Mouse (Mus musculus) embryonic facial prominence, embryonic 14.5 days (tissue): ENCODE results near the gene Srp9. TPM values are rescaled to one million over a fixed set of nuclear protein-coding genes. Genes with fewer than 3 reads are reported as not detected.

Experiments used
- ATAC-seq: fragments of 200-750 bp; cut with Nextera tagmentation; 2 replicates; pipeline ENCODE4 v1.8.0; 2017; ENCODE audit warnings: low read depth, moderate number of reproducible peaks, moderate TSS enrichment
- DNase-seq: peaks from one replicate; pipeline ENCODE4 v3.0.0-alpha.2; 2015; ENCODE audit warnings: low spot score
- H3K27ac ChIP-seq: fragments of 300-500 bp; sonication (generic); replicated peaks from 2 replicates; pipeline ENCODE4 v1.5.1; 2014; ENCODE audit warnings: low read depth, mild to moderate bottlenecking, low read length, moderate library complexity
- H3K27me3 ChIP-seq: fragments of 300-500 bp; sonication (generic); replicated peaks from 2 replicates; pipeline ENCODE4 v1.6.1; 2014; ENCODE audit warnings: low read length; ENCODE audit not compliant: control insufficient read depth, insufficient read depth
- H3K36me3 ChIP-seq: fragments of 300-500 bp; sonication (generic); 2 replicates; pipeline ENCODE4 v1.6.1; 2014; ENCODE audit warnings: low read length, mixed read lengths; ENCODE audit not compliant: control insufficient read depth, insufficient read depth
- H3K4me1 ChIP-seq: fragments of 300-500 bp; sonication (generic); 2 replicates; pipeline ENCODE4 v1.6.1; 2014; ENCODE audit warnings: antibody characterized with exemption, low read length; ENCODE audit not compliant: control insufficient read depth, insufficient read depth
- H3K4me2 ChIP-seq: fragments of 300-500 bp; sonication (generic); 2 replicates; pipeline ENCODE4 v1.6.1; 2014; ENCODE audit warnings: low read depth, mild to moderate bottlenecking, low read length, moderate library complexity, mixed read lengths
- H3K4me3 ChIP-seq: fragments of 300-500 bp; sonication (generic); 2 replicates; pipeline ENCODE4 v1.5.1; 2014; ENCODE audit warnings: low read depth, mild to moderate bottlenecking, low read length
- H3K9ac ChIP-seq: fragments of 300-500 bp; sonication (generic); 2 replicates; pipeline ENCODE4 v1.6.1; 2014; ENCODE audit warnings: low read depth, mild to moderate bottlenecking, low read length, moderate library complexity, mixed read lengths
- H3K9me3 ChIP-seq: fragments of 300-500 bp; sonication (generic); 2 replicates; pipeline ENCODE4 v1.6.1; 2016; ENCODE audit warnings: low read length; ENCODE audit not compliant: control insufficient read depth
- WGBS: fragments of 180-500 bp; shearing (Covaris S2); extraction: QIAGEN DNeasy Blood & Tissue Kit; methylation state at CpG from one replicate; pipeline ENCODE4 v1.1.7; 2014; 5-methylcytosine and 5-hydroxymethylcytosine counted together
- polyA plus RNA-seq: library from polyadenylated mRNA; unstranded; fragments of >200 nt; fragmentation: Nextera tagmentation; extraction: Ambion mirVana; gene quantifications from 2 replicates; pipeline ENCODE4 v1.2.1, GENCODE M21; 2014

The Srp9 gene
- polyA plus RNA-seq, 1 experiment from 2014 or later = 175 TPM

- WGBS = 79% methylated on average over 4 of the region's 4 CpGs
Observed at GRCm38 (mm10) chr1:182122413-182122812, 2.1 kb upstream of the Srp9 start.

GRCm38 (mm10) chr1:182124924-182125368, 409 bp downstream of the Srp9 start:
- H3K4me1 ChIP-seq = peaks cover 4% of the 10 kb centered on the region; the same call in 1 of the 2 replicates
- peak overlapping the region; percentile 75 for H3K9ac ChIP-seq
- H3K9me3 ChIP-seq = no peaks in the 10 kb centered on the region
- ATAC-seq = peak; percentile 95
- H3K36me3 ChIP-seq = peaks cover 13% of the 10 kb centered on the region
- peak overlapping the region; percentile 79 for H3K27ac ChIP-seq
- peak overlapping the region; percentile 71 for H3K4me3 ChIP-seq
- H3K27me3 ChIP-seq = no peaks in the 10 kb centered on the region
- 0% methylated on average over 8 of the region's 33 CpGs for WGBS
- DNase-seq = peak; percentile 94
- peak overlapping the region; percentile 57 for H3K4me2 ChIP-seq

More at GRCm38 (mm10) chr1:182122413-182122812, 2.1 kb upstream of the Srp9 start:
- Histone ChIP-seq H3K27me3 (no peaks in the 10 kb centered on the region), H3K4me2 (no peak overlapping the region), H3K4me1 (peaks cover 4% of the 10 kb centered on the region; the same call in 1 of the 2 replicates), H3K9me3 (no peaks in the 10 kb centered on the region), H3K9ac (no peak overlapping the region), H3K4me3 (no peak overlapping the region), H3K27ac (no peak overlapping the region), H3K36me3 (no peaks in the 10 kb centered on the region)
- ATAC-seq (no peak), DNase-seq (no peak)

- H3K27ac ChIP-seq = no peak overlapping the region
- H3K4me1 ChIP-seq = no peaks in the 10 kb centered on the region
- H3K4me2 ChIP-seq = no peak overlapping the region
- no peak for ATAC-seq
- H3K27me3 ChIP-seq = no peaks in the 10 kb centered on the region
- H3K9ac ChIP-seq = no peak overlapping the region
- H3K9me3 ChIP-seq = no peaks in the 10 kb centered on the region
- no peak for DNase-seq
- 46% methylated on average over 2 of the region's 2 CpGs for WGBS
- peaks cover 33% of the 10 kb centered on the region for H3K36me3 ChIP-seq
- no peak overlapping the region for H3K4me3 ChIP-seq
Observed at GRCm38 (mm10) chr1:182130830-182131229, 6.3 kb downstream of the Srp9 start.

GRCm38 (mm10) chr1:182137204-182138125, 12.9 kb downstream of the Srp9 start:
- peak overlapping the region; percentile 15; the same call in 1 of the 2 replicates for H3K4me2 ChIP-seq
- peaks cover 3% of the 10 kb centered on the region for H3K36me3 ChIP-seq
- H3K27me3 ChIP-seq = no peaks in the 10 kb centered on the region
- 54% methylated on average over 23 of the region's 28 CpGs for WGBS
- no peaks in the 10 kb centered on the region; the same call in 1 of the 2 replicates for H3K4me1 ChIP-seq
- no peak overlapping the region for H3K9ac ChIP-seq
- no peak overlapping the region for H3K27ac ChIP-seq
- no peak overlapping the region for H3K4me3 ChIP-seq
- DNase-seq (no peak), ATAC-seq (no peak)
- H3K9me3 ChIP-seq = no peaks in the 10 kb centered on the region

GRCm38 (mm10) chr1:182138172-182138571, 13.6 kb downstream of the Srp9 start:
- no peaks in the 10 kb centered on the region for H3K36me3 ChIP-seq
- 80% methylated on average over 8 of the region's 8 CpGs for whole genome bisulfite sequencing
- no peak for ATAC-seq
- no peaks in the 10 kb centered on the region for H3K27me3 ChIP-seq
- H3K4me3 ChIP-seq = no peak overlapping the region
- H3K27ac ChIP-seq = no peak overlapping the region
- no peaks in the 10 kb centered on the region; the same call in 1 of the 2 replicates for H3K4me1 ChIP-seq
- H3K9me3 ChIP-seq = no peaks in the 10 kb centered on the region
- H3K9ac ChIP-seq = no peak overlapping the region
- DNase-seq = no peak
- H3K4me2 ChIP-seq = no peak overlapping the region

- 37% methylated on average over 9 of the region's 9 CpGs for WGBS
- H3K9ac ChIP-seq = no peak overlapping the region
- ATAC-seq = no peak
Observed at GRCm38 (mm10) chr1:182139937-182140336, 15.4 kb downstream of the Srp9 start.

GRCm38 (mm10) chr1:182140370-182140769, 15.8 kb downstream of the Srp9 start:
- 2% methylated on average over 6 of the region's 6 CpGs for WGBS
- H3K4me2 ChIP-seq = 0 out of 2 replicates have a peak overlapping the region, but pooled peaks have one; percentile 25
- DNase-seq = peak; percentile 82
- peak; percentile 80 for ATAC-seq
- H3K4me3 ChIP-seq = no peak overlapping the region
- H3K27me3 ChIP-seq = no peaks in the 10 kb centered on the region
- no peak overlapping the region for H3K27ac ChIP-seq
- no peaks in the 10 kb centered on the region for H3K36me3 ChIP-seq
- H3K4me1 ChIP-seq = no peaks in the 10 kb centered on the region; the same call in 1 of the 2 replicates
- H3K9ac ChIP-seq = no peak overlapping the region
- no peaks in the 10 kb centered on the region for H3K9me3 ChIP-seq

More at GRCm38 (mm10) chr1:182139937-182140336, 15.4 kb downstream of the Srp9 start:
- no peak for DNase-seq
- no peaks in the 10 kb centered on the region for H3K9me3 ChIP-seq
- H3K27ac ChIP-seq = no peak overlapping the region
- no peaks in the 10 kb centered on the region for H3K36me3 ChIP-seq
- no peaks in the 10 kb centered on the region for H3K27me3 ChIP-seq
- H3K4me3 ChIP-seq = no peak overlapping the region
- no peaks in the 10 kb centered on the region; the same call in 1 of the 2 replicates for H3K4me1 ChIP-seq
- 0 out of 2 replicates have a peak overlapping the region, but pooled peaks have one; percentile 25 for H3K4me2 ChIP-seq

GRCm38 (mm10) chr1:182142725-182143124, 18.2 kb downstream of the Srp9 start:
- no peaks in the 10 kb centered on the region for H3K36me3 ChIP-seq
- H3K27ac ChIP-seq = no peak overlapping the region
- DNase-seq (no peak), ATAC-seq (no peak)
- no peaks in the 10 kb centered on the region; the same call in 1 of the 2 replicates for H3K4me1 ChIP-seq
- H3K27me3 ChIP-seq = no peaks in the 10 kb centered on the region
- 94% methylated on average over 13 of the region's 13 CpGs for WGBS
- H3K9ac ChIP-seq = no peak overlapping the region
- no peak overlapping the region for H3K4me3 ChIP-seq
- H3K4me2 ChIP-seq = no peak overlapping the region
- no peaks in the 10 kb centered on the region for H3K9me3 ChIP-seq
